In genomic region chr5:119584389-119584788, GRCm38 (mm10) we compare ENCODE assay signal across 25 mouse cellular contexts.
"Had no signal": no experiment of that assay in that cellular context is flagged by ENCODE, and none has a peak within 500 bp of the region (broad histone marks: within the 10 kb centered on the region; RNA-seq: fewer than 3 reads in every experiment).

No protein-coding gene starts in this region.

- H3K4me3 ChIP-seq: gastrocnemius, adult 2 months; heart, adult 2 months; heart, embryonic 13.5 days; heart, embryonic 15.5 days; hindbrain, embryonic 13.5 days; hindbrain, embryonic 15.5 days; kidney, embryonic 15.5 days; limb, embryonic 13.5 days; limb, embryonic 15.5 days; liver, embryonic 12.5 days had no signal

- H3K27ac ChIP-seq: gastrocnemius, adult 2 months; heart, adult 2 months; heart, embryonic 13.5 days; heart, embryonic 15.5 days; hindbrain, embryonic 13.5 days; hindbrain, embryonic 15.5 days; hindbrain, postnatal 0 days; kidney, embryonic 15.5 days; limb, embryonic 13.5 days; limb, embryonic 15.5 days; liver, embryonic 12.5 days; liver, embryonic 14.5 days had no signal

- H3K4me1 ChIP-seq: hindbrain, embryonic 13.5 days; hindbrain, embryonic 15.5 days had no signal

- H3K9me3 ChIP-seq: heart, embryonic 13.5 days; heart, embryonic 15.5 days; hindbrain, embryonic 13.5 days; hindbrain, embryonic 15.5 days; kidney, embryonic 15.5 days; limb, embryonic 15.5 days; liver, embryonic 12.5 days had no signal

- H3K27me3 ChIP-seq: heart, embryonic 13.5 days; hindbrain, embryonic 13.5 days; hindbrain, embryonic 15.5 days; kidney, embryonic 15.5 days; liver, embryonic 12.5 days had no signal

- H3K36me3 ChIP-seq: heart, embryonic 13.5 days; heart, embryonic 15.5 days; hindbrain, embryonic 13.5 days; hindbrain, embryonic 15.5 days; kidney, embryonic 15.5 days; limb, embryonic 13.5 days; limb, embryonic 15.5 days; liver, embryonic 12.5 days had no signal

- H3K9ac ChIP-seq: heart, embryonic 13.5 days; heart, embryonic 15.5 days; hindbrain, embryonic 13.5 days; hindbrain, embryonic 15.5 days; kidney, embryonic 15.5 days; limb, embryonic 13.5 days; limb, embryonic 15.5 days; liver, embryonic 12.5 days; liver, embryonic 14.5 days had no signal

- DNase-seq: gastrocnemius, adult 2 months; gastrocnemius, postnatal 10 days; gastrocnemius, postnatal 25 days; heart, adult 11 months; heart, adult 2 months; heart, postnatal 14 days; heart, postnatal 36 days; kidney, adult 11 months; kidney, adult 2 months; kidney, adult 9 months; kidney, postnatal 10 days; kidney, postnatal 25 days; layer of hippocampus, adult 9-11 months; layer of hippocampus, postnatal 36 days; left cerebral cortex, postnatal 4 days had no signal
